Mouse (Mus musculus): Measurements from ENCODE around the gene Dcakd.
"Not testable (repeated sequence)": the region's sequence is repeated elsewhere in the genome, so short reads cannot be mapped to it uniquely, and the experiment has no call there.

Gene Dcakd

GRCm38 (mm10) chr11:102984086-102984485 is 44.0 kb downstream of the Dcakd start:
- no peak for DNase-seq (ENCODE audit: extremely low read depth, low read depth, low spot score)

GRCm38 (mm10) chr11:102981151-102981890 is 46.8 kb downstream of the Dcakd start:
- DNase-seq (ENCODE audit: extremely low read depth, low read depth, low spot score), result no peak

GRCm38 (mm10) chr11:102978052-102978666 is 50.0 kb downstream of the Dcakd start:
- DNase-seq (ENCODE audit: extremely low read depth, low read depth, low spot score), result no peak

GRCm38 (mm10) chr11:102975966-102976365 is 52.2 kb downstream of the Dcakd start:
- DNase-seq (ENCODE audit: extremely low read depth, low read depth, low spot score), result not testable (repeated sequence)

GRCm38 (mm10) chr11:102972326-102972725 is 55.8 kb downstream of the Dcakd start:
- DNase-seq (ENCODE audit: extremely low read depth, low read depth, low spot score), result no peak

- DNase-seq (ENCODE audit: extremely low read depth, low read depth, low spot score), result no peak
Measured at GRCm38 (mm10) chr11:102971604-102972003, 56.5 kb downstream of the Dcakd start.

GRCm38 (mm10) chr11:102964547-102965091 is 63.5 kb downstream of the Dcakd start:
- DNase-seq (ENCODE audit: extremely low read depth, low read depth, low spot score), result no peak

- no peak for DNase-seq (ENCODE audit: extremely low read depth, low read depth, low spot score)
Measured at GRCm38 (mm10) chr11:102963855-102964546, 64.1 kb downstream of the Dcakd start.

GRCm38 (mm10) chr11:102963246-102963854 is 64.8 kb downstream of the Dcakd start:
- no peak for DNase-seq (ENCODE audit: extremely low read depth, low read depth, low spot score)

GRCm38 (mm10) chr11:102962861-102963245 is 65.3 kb downstream of the Dcakd start:
- no peak for DNase-seq (ENCODE audit: extremely low read depth, low read depth, low spot score)

GRCm38 (mm10) chr11:102961082-102961481 is 67.1 kb downstream of the Dcakd start:
- no peak for DNase-seq (ENCODE audit: extremely low read depth, low read depth, low spot score)

GRCm38 (mm10) chr11:102958870-102959269 is 69.3 kb downstream of the Dcakd start:
- no peak for DNase-seq (ENCODE audit: extremely low read depth, low read depth, low spot score)

GRCm38 (mm10) chr11:102958431-102958830 is 69.7 kb downstream of the Dcakd start:
- DNase-seq (ENCODE audit: extremely low read depth, low read depth, low spot score), result no peak

- DNase-seq (ENCODE audit: extremely low read depth, low read depth, low spot score), result no peak
Measured at GRCm38 (mm10) chr11:102957692-102958091, 70.4 kb downstream of the Dcakd start.

GRCm38 (mm10) chr11:102956962-102957614 is 71.0 kb downstream of the Dcakd start:
- DNase-seq (ENCODE audit: extremely low read depth, low read depth, low spot score), result no peak

GRCm38 (mm10) chr11:102952922-102953321 is 75.2 kb downstream of the Dcakd start:
- no peak for DNase-seq (ENCODE audit: extremely low read depth, low read depth, low spot score)

- DNase-seq (ENCODE audit: extremely low read depth, low read depth, low spot score), result no peak
Measured at GRCm38 (mm10) chr11:102948043-102948961, 79.8 kb downstream of the Dcakd start.

GRCm38 (mm10) chr11:102946992-102947343 is 81.2 kb downstream of the Dcakd start:
- no peak for DNase-seq (ENCODE audit: extremely low read depth, low read depth, low spot score)

GRCm38 (mm10) chr11:102946265-102946991 is 81.7 kb downstream of the Dcakd start, which contains the start of gene C1ql1:
Gene C1ql1, minus strand, starts transcription at chr11:102946688.
- no peak for DNase-seq (ENCODE audit: extremely low read depth, low read depth, low spot score)

Measured in fat pad, adult 2 months (tissue).